Mouse (Mus musculus) layer of hippocampus, postnatal 36 days (tissue): ENCODE measurements at regions not wholly inside any gene's neighbourhood (a gene's known extent, or its start where the extent isn't known, plus 50 kb on each side); places are given as distances from the start of the nearest gene placed in this dataset.
"Not testable (repeated sequence)": the region's sequence is repeated elsewhere in the genome, so short reads cannot be mapped to it uniquely, and the experiment has no call there.

Source experiments
- DNase-seq, 2 experiments: peaks; one replicate each; pipeline ENCODE4 v3.0.0; 2022

- DNase-seq: no peak
Measured at GRCm38 (mm10) chr6:69932297-69932696, 859.7 kb downstream of the Rpia start.

DNA sequence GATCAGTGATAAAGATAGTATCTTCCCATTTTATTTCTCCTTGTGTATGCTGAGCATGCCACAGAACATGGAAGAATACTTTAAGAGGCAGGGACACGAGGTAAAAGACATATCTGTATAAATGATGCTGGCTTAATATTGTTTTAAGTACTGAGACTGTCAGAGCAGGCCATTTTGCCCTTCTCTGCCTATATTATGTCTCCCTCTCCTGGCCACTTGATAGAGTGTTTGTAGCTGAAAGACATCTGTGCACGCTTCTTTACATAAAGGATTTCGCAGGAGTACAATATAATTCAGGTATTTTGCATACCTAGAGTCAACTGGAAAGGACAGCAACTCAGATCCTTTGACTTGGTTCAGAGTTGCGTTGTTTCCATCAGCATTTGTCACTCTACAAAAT lies 877.3 kb downstream of the Rpia start:
- DNase-seq: no peak

DNA sequence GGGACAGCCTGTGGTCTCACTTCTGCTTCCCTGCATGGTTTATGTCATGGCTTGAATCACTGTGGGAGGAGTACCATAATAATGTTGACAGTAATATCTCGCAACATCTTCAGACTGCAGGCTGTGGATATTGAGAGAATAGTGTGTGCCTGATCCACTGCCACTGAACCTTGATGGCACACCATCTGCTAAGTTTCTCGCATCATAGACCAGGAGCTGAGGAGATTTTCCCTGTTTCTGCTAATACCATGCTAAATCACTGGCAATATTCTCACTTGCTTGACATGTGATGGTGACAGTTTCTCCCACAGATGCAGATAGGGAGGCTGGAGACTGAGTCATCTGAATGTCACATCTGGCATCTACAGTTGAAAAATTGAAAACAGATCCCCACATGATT lies 912.7 kb downstream of the Rpia start:
- no peak for DNase-seq

DNA sequence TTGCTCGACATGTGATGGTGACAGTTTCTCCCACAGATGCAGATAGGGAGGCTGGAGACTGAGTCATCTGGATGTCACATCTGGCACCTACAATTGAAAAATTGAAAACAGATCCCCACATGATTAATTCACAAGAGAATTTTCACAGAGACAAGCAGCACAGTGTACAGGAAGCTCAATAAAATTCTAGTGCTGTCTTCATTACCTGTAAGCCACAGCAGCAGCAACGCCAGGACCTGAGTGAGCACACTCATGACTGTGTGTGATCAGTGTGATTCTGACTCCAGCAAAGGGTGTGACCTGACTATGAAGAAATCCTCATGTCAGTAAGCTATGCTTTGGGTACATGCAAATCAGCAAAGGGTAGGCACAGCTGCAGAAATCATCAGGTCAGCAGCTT lies 933.4 kb downstream of the Rpia start:
- DNase-seq: peak in 1 of 2 experiments; percentile 1

DNA sequence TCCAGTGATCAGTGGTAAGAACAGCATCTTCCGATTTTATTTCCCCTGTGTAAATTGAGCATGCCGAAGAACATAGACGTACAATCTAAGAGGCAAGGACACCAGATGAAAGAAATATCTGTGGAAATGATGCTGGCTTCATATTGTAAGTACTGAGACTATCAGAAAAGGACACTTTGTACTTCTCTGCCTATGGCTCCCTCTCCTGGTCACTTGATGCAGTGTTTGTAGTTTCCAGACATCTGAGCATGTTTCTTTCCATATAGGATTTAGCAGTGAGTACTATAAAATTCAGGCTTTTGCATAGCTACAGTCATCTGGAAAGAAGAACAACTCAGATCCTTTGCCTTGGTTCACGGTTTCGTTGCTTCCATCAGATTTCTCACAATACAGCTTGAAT lies 963.4 kb downstream of the Rpia start:
- DNase-seq: not testable (repeated sequence)

- not testable (repeated sequence) for DNase-seq
Measured at GRCm38 (mm10) chr6:69814972-69815371, 977.1 kb downstream of the Rpia start.

DNA sequence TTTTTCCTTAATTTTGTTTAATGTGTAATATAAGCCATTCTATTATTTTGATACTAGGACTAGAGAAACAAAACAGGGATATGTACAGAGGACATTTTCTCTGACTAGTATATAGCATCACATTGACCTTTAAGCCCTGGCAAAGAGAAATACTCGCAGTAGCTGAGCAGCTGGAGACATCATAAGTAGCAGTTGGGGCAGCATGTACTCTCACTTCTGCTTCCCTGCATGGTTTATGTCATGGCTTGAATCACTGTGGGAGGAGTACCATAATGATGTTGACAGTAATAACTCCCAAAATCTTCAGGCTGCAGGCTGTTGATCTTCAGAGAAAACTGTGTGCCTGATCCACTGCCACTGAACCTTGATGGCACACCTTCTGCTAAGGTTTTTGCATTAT lies 977.7 kb downstream of the Rpia start:
- not testable (repeated sequence) for DNase-seq

- DNase-seq: not testable (repeated sequence)
Measured at GRCm38 (mm10) chr6:69780330-69780729, 1011.7 kb downstream of the Rpia start.

- DNase-seq: not testable (repeated sequence)
Measured at GRCm38 (mm10) chr6:69777322-69777721, 1014.7 kb downstream of the Rpia start.

GRCm38 (mm10) chr6:69764861-69765260 lies 1027.2 kb downstream of the Rpia start:
- no peak for DNase-seq

DNA sequence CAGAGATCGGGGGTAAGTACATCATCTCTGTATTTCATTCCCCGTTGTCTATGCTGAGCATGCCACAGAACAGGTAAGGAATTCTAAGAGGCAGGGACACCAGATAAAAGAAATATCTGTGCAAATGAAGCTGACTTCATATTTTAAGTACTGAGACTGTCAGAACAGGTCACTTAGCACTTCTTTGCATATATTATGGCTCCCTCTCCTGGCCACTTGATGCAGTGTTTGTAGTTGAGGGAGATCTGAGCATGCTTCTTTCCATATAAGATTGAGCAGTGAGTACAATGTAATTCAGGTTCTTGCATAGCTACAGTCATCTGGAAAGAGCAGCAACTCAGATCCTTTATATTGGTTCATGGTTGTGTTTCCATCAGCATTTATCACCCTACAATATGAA lies 1033.4 kb downstream of the Rpia start:
- no peak for DNase-seq

DNA sequence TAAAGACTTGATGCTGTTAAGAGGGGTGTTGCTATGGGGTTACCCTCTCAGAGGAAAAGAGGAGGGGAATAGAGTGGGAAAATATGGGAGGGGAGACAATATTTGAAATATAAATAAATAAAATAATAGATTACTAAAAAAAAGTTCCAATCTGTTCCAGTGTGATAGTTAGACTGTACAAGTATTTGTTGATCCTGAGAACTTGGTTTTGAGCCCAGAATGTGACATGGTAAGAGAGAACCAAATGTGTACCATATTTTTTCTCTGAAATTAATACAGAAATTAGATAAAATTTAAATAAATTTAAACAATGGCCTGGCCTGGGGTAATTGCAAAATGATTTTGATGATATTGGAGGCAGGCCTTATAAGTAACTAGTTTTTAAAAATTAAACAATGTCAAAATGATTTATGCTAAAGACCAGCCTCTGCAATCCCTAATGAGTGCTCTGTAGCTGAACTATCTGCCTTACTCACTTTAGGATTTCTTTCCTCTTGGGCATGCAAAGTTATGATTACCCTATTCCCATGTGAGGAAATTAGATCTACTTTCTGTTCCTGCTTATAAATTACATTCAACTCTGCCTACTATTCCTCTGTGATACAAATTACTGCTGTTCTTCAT lies 1052.9 kb downstream of the Rpia start:
- DNase-seq: no peak

- not testable (repeated sequence) for DNase-seq
Measured at GRCm38 (mm10) chr6:69732866-69733265, 1059.2 kb downstream of the Rpia start.

DNA sequence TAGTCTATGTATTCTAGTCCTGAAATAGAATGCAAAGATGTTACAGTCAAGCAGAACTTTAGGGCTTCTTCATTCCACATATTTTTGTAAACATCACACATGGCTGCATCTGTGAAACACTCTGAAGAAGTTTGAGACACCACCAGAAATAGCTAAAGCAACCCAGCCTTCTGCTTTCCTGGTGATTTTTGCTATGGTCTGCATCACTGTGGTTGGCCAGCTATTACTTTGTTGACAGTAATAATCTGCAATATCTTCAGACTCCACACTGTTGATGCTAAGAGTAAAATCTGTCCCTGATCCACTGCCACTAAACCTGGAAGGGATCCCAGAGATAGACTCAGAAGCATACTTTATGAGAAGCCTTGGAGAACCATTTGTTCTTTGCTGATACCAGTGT lies 1065.7 kb downstream of the Rpia start:
- DNase-seq: no peak

DNA sequence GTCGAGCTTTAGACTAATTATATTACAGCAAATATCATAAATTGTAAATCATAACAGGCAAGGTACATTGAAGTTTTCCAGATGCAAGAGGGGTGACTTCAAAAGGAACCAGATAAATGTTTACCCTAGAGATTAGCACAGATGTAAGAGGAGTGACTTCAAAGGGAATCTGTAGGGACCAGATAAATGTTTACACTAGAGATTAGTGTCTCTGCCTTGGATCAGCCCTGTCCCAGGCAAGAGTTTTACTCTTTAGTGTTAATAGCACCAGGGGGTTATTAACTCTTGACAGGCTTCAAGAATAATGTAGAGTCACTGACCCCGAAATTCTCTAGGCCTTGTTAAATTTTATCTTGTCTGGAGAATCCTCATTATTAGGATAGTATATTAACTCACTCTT lies 1089.2 kb downstream of the Rpia start:
- DNase-seq: not testable (repeated sequence)

- DNase-seq: no peak
Measured at GRCm38 (mm10) chr6:69681172-69681571, 1110.9 kb downstream of the Rpia start.

- DNase-seq: not testable (repeated sequence)
Measured at GRCm38 (mm10) chr6:69662426-69662825, 1129.6 kb downstream of the Rpia start.
